Mouse (Mus musculus) hindbrain, embryonic 10.5 days (tissue): ENCODE measurements around the gene Gm12248. TPM values are rescaled to one million over a fixed set of nuclear protein-coding genes. Genes with fewer than 3 reads are reported as not detected.

Experiments
- DNase-seq: peaks from one replicate; pipeline ENCODE4 v3.0.0-alpha.2; 2017; ENCODE audit warnings: low spot score
- H3K27ac ChIP-seq: fragments of 300-500 bp; sonication (generic); 2 replicates; pipeline ENCODE4 v1.5.1; 2016; ENCODE audit warnings: mild to moderate bottlenecking, moderate library complexity
- H3K27me3 ChIP-seq: fragments of 300-500 bp; sonication (generic); 2 replicates; pipeline ENCODE4 v1.6.1; 2016; ENCODE audit warnings: mild to moderate bottlenecking; ENCODE audit not compliant: poor library complexity, insufficient read depth, severe bottlenecking
- H3K36me3 ChIP-seq: fragments of 300-500 bp; sonication (generic); 2 replicates; pipeline ENCODE4 v1.6.1; 2016; ENCODE audit warnings: mild to moderate bottlenecking, moderate library complexity
- H3K4me1 ChIP-seq: fragments of 300-500 bp; sonication (generic); replicated peaks from 2 replicates; pipeline ENCODE4 v1.6.1; 2016; ENCODE audit warnings: mild to moderate bottlenecking
- H3K4me3 ChIP-seq: fragments of 300-500 bp; sonication (generic); 2 replicates; pipeline ENCODE4 v1.5.1; 2016; ENCODE audit warnings: mild to moderate bottlenecking, moderate library complexity
- H3K9me3 ChIP-seq: fragments of 300-500 bp; sonication (generic); 2 replicates; pipeline ENCODE4 v1.6.1; 2016; ENCODE audit warnings: mild to moderate bottlenecking, moderate library complexity
- WGBS: fragments of 180-500 bp; shearing (Covaris S2); methylation state at CpG from one replicate; pipeline ENCODE4 v1.1.7; 2016; 5-methylcytosine and 5-hydroxymethylcytosine counted together
- polyA plus RNA-seq: library from polyadenylated mRNA; unstranded; fragments of >200 nt; fragmentation: Nextera tagmentation; extraction: Ambion mirVana; gene quantifications from 2 replicates; pipeline ENCODE4 v1.2.1, GENCODE M21; 2016

Gene Gm12248
- polyA plus RNA-seq, 1 experiment from 2014 or later, result 0.17 TPM

DNA sequence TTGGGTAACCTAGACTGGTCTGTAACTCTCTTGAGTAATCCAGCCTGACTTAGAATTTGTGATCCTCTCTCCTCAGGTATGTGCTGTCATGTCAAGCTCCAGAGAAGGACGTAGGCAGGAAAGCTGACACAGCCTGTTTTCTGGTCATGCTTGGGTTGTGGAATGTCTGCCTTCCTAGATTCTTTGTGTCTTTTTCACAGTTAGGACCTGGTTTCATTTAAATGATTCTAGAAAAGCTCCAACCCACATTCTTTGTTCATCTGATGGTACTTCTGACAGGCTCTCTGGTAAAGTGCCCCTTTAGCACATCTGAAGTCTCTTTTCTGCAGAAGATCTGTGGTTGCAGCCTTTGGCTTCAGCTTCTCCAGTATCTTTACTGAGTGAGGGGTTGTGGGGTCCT lies 68.7 kb downstream of the Gm12248 start:
- 75% methylated on average over 1 of the region's 1 CpGs for WGBS
- H3K27me3 ChIP-seq, result no peaks in the 10 kb centered on the region
- peaks cover 9% of the 10 kb centered on the region; the same call in 1 of the 2 replicates for H3K36me3 ChIP-seq
- DNase-seq, result no peak
- no peaks in the 10 kb centered on the region for H3K9me3 ChIP-seq
- peaks cover 30% of the 10 kb centered on the region for H3K4me1 ChIP-seq
- H3K27ac ChIP-seq, result no peak overlapping the region
- H3K4me3 ChIP-seq, result no peak overlapping the region

DNA sequence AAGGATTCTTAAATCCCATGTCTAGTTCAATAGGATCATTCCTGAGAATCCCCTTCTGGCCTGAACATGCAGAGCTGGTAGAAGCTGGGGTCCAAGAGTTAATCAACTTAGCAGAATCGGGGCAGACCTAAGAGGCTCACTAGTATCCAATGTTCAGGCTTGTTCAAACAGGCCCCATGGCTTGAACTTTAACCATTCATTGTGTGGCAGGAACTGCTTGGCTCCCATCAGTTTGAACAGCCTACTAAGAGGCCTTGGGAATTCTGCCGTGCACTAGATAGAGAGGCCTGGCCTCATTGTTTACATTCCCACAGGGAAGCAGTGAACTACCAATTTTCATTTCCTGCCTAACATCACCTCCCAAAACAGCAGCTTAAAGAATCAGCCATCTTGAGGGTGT lies 71.3 kb downstream of the Gm12248 start:
- peaks cover 37% of the 10 kb centered on the region for H3K4me1 ChIP-seq
- no peak for DNase-seq
- H3K9me3 ChIP-seq, result no peaks in the 10 kb centered on the region
- no peaks in the 10 kb centered on the region for H3K27me3 ChIP-seq
- H3K36me3 ChIP-seq, result peaks cover 3% of the 10 kb centered on the region; the same call in 1 of the 2 replicates
- WGBS, result 61% methylated on average over 2 of the region's 2 CpGs
- H3K27ac ChIP-seq, result no peak overlapping the region; the same call in 1 of the 2 replicates
- no peak overlapping the region for H3K4me3 ChIP-seq

DNA sequence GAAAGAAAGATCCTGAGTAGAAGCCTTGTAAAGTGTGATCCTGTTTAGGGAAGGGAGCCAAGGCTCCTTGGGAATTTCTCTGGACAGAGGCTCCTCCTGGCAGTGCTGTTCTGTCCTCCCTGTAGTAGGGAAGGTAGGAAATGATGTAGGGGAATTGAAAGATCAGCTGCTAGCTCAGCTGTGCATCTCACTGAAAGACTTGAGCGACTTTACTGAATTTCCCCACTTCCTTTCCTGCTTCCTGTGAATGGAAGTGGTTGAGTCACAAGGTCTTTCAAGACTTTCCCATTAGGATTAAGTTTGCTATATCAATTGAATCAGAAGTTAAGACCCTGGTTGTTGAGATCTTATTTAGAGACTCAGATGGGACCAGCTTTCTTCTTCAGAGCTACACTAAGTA lies 71.8 kb downstream of the Gm12248 start:
- DNase-seq, result no peak
- Histone ChIP-seq H3K27ac (no peak overlapping the region), H3K36me3 (peaks cover 3% of the 10 kb centered on the region; the same call in 1 of the 2 replicates), H3K4me3 (no peak overlapping the region), H3K4me1 (peaks cover 42% of the 10 kb centered on the region), H3K27me3 (no peaks in the 10 kb centered on the region), H3K9me3 (no peaks in the 10 kb centered on the region)
- WGBS, result 71% methylated on average over 1 of the region's 1 CpGs

DNA sequence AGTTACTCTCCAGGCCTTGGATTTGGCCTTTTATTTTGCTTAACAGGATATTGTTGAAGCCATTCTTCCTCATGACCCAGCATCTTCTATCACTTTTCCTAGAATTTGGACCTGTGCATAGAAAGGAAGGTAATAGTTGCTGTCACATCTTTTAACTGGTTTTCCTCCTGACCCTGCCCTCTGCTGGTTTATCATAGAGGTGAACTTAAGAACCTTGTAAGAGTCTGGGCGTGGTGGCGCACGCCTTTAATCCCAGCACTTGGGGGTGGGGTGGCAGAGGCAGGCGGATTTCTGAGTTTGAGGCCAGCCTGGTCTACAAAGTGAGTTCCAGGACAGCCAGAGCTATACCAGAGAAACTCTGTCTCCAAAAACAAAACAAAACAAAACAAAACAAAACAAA lies 74.2 kb downstream of the Gm12248 start:
- H3K36me3 ChIP-seq, result peaks cover 3% of the 10 kb centered on the region; the same call in 1 of the 2 replicates
- no peaks in the 10 kb centered on the region for H3K9me3 ChIP-seq
- no peak for DNase-seq
- H3K27ac ChIP-seq, result no peak overlapping the region
- 93% methylated on average over 4 of the region's 4 CpGs for WGBS
- H3K4me1 ChIP-seq, result peaks cover 36% of the 10 kb centered on the region
- no peaks in the 10 kb centered on the region for H3K27me3 ChIP-seq
- H3K4me3 ChIP-seq, result no peak overlapping the region

DNA sequence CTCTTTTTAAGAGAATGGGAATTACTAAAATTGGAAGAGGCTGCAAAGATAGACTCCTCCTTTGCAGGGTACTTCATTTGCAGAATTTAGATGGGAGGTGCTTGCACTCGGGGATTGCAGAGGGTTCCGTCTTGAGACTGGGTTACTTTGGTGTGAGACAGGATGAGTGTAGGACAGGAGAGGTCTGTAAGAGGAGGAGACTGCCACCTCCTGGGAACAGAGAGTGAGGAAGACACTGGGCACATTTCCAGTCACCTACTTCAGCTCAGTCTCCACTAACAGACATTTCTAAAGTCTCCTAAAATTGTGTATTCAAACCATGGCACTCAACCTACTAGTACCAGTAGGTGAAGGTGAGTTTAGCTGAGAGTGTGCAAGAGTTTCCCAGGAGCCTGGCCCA lies 74.6 kb downstream of the Gm12248 start:
- no peaks in the 10 kb centered on the region for H3K9me3 ChIP-seq
- H3K4me3 ChIP-seq, result no peak overlapping the region
- H3K36me3 ChIP-seq, result peaks cover 3% of the 10 kb centered on the region; the same call in 1 of the 2 replicates
- no peak overlapping the region for H3K27ac ChIP-seq
- no peak for DNase-seq
- 86% methylated on average over 2 of the region's 2 CpGs for WGBS
- H3K4me1 ChIP-seq, result peaks cover 36% of the 10 kb centered on the region
- no peaks in the 10 kb centered on the region for H3K27me3 ChIP-seq

DNA sequence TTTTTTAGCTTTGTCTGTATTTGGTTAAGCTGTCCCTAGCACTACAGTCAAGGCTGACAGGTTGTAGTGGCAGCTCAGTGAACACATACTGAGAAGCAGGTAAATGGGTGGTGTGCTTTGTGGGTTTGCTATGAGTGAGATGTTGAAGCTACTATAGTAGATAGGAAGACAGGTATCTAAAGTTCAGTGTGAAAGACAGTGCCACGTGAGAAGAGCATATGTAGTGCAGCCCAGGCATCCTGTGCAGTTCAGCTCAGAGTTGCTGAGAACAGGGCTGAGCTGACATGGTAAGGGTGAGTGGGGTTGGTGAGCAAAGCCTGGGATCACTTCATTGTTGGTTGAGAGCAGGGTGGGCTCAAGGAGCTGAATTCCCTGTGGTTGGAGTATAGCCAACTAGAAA lies 75.5 kb downstream of the Gm12248 start:
- Histone ChIP-seq H3K36me3 (peaks cover 3% of the 10 kb centered on the region; the same call in 1 of the 2 replicates), H3K4me3 (no peak overlapping the region), H3K4me1 (peaks cover 36% of the 10 kb centered on the region), H3K27ac (no peak overlapping the region), H3K9me3 (no peaks in the 10 kb centered on the region), H3K27me3 (no peaks in the 10 kb centered on the region)
- WGBS, result 79% methylated on average over 1 of the region's 1 CpGs
- no peak for DNase-seq

DNA sequence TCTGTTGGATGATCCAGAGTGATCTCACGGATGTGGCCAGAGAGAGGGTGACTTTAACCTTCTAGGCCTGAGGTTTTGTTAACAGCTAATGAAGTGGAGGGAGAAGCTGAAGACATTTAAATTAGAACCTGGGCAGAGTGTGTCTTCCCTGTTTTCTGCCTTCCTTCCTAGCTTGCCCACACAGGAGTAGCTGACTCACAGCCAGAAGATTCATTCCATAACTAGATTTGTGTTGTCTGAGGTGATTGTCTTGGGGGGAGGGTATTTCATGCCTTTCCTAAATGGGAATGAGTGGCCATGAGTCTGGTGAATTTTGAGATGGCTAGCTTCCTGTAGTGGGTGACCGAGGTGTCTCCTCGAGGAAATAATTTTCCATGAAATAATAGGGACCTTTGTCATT lies 76.6 kb downstream of the Gm12248 start:
- Histone ChIP-seq H3K4me1 (peaks cover 37% of the 10 kb centered on the region), H3K27ac (no peak overlapping the region), H3K27me3 (no peaks in the 10 kb centered on the region), H3K4me3 (no peak overlapping the region), H3K36me3 (peaks cover 3% of the 10 kb centered on the region; the same call in 1 of the 2 replicates), H3K9me3 (no peaks in the 10 kb centered on the region)
- WGBS, result 74% methylated on average over 3 of the region's 3 CpGs
- no peak for DNase-seq

DNA sequence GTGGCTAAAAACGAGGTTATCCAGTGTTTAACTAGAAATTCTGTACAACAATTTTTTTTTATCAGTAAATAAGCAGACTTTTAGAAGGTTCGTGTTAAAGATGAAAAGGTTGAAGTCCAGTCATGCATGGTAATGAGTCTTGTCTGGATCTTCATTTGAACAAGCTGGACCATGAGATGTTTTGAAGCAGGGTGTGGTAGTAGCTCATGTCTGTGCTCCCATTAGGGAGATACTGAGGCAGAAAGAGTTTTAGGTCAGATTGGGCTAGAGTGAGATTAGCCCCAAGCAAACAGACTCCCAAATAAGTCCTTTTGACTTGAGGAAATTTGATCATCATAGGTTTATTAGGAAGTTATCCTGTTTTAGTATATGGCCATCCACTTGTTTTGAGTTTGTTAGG lies 77.6 kb downstream of the Gm12248 start:
- DNase-seq, result no peak
- Histone ChIP-seq H3K4me1 (peaks cover 40% of the 10 kb centered on the region), H3K4me3 (no peak overlapping the region), H3K36me3 (peaks cover 3% of the 10 kb centered on the region; the same call in 1 of the 2 replicates), H3K27me3 (no peaks in the 10 kb centered on the region), H3K9me3 (no peaks in the 10 kb centered on the region), H3K27ac (no peak overlapping the region)
- 84% methylated on average over 2 of the region's 2 CpGs for WGBS

DNA sequence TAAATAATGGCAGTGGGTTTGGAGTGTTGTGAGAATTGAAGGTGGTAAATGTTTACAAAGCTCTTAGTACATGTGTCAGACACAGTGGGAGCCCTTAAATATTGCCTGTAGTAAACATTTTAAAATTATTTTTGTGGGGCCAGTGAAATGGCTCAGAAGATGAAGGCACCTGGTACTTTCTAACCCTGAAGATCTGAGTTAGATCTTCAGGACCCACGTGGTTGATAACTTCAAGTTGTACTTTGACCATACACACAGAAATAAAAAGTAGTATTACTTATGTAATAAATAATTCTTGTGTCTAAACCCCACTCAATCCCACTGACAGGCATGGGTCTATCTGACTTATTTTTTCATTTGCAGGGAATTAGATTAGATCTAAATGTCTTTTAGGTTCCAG lies 78.3 kb downstream of the Gm12248 start:
- Histone ChIP-seq H3K27ac (no peak overlapping the region), H3K27me3 (no peaks in the 10 kb centered on the region), H3K36me3 (no peaks in the 10 kb centered on the region), H3K9me3 (no peaks in the 10 kb centered on the region), H3K4me1 (peaks cover 43% of the 10 kb centered on the region), H3K4me3 (no peak overlapping the region)
- WGBS, result 87% methylated on average over 1 of the region's 1 CpGs
- no peak for DNase-seq

Other genes starting within 250 kb of the Gm12248 start
- 14.0 and 15.6 TPM in 2 replicates for gene Larp1, start 84.1 kb downstream of the Gm12248 start, polyA plus RNA-seq
- 103 and 106 TPM in 2 replicates for gene Cnot8, start 11.0 kb upstream of the Gm12248 start, polyA plus RNA-seq
- 27.0 and 31.8 TPM in 2 replicates for gene Gemin5, start 75.4 kb upstream of the Gm12248 start, polyA plus RNA-seq
- 140 TPM in 2 replicates for gene Mrpl22, start 78.5 kb upstream of the Gm12248 start, polyA plus RNA-seq
- gene Igtp, start 106.4 kb upstream of the Gm12248 start, polyA plus RNA-seq, result 1.6 and 2.5 TPM in 2 replicates
- gene Irgm2, start 106.5 kb upstream of the Gm12248 start, polyA plus RNA-seq, result 0.44 and 0.55 TPM in 2 replicates
- gene 4930438A08Rik, start 181.7 kb upstream of the Gm12248 start, polyA plus RNA-seq, result 0.12 and 0.14 TPM in 2 replicates
- gene Zfp692, start 213.9 kb upstream of the Gm12248 start, polyA plus RNA-seq, result 24.2 and 28.2 TPM in 2 replicates
- 28.4 and 30.4 TPM in 2 replicates for gene Zfp672, start 237.2 kb upstream of the Gm12248 start, polyA plus RNA-seq
- 50.7 and 52.0 TPM in 2 replicates for gene Sh3bp5l, start 237.6 kb upstream of the Gm12248 start, polyA plus RNA-seq